Mouse (Mus musculus) CD4-positive helper T cell, adult 2 months (primary cell): ENCODE measurements around the gene Cotl1.
"Not testable (repeated sequence)": the region's sequence is repeated elsewhere in the genome, so short reads cannot be mapped to it uniquely, and the experiment has no call there.

ENCODE experiments used
- DNase-seq: peaks from one replicate; pipeline ENCODE4 v3.0.0-alpha.2; 2012; ENCODE audit warnings: low read depth, missing footprints, low spot score

Gene Cotl1

GRCm38 (mm10) chr8:119840275-119840808 lies at the start of gene Cotl1:
Gene Cotl1 (minus strand): TSS chr8:119840544.
- DNase-seq, result peak; percentile 97

DNA sequence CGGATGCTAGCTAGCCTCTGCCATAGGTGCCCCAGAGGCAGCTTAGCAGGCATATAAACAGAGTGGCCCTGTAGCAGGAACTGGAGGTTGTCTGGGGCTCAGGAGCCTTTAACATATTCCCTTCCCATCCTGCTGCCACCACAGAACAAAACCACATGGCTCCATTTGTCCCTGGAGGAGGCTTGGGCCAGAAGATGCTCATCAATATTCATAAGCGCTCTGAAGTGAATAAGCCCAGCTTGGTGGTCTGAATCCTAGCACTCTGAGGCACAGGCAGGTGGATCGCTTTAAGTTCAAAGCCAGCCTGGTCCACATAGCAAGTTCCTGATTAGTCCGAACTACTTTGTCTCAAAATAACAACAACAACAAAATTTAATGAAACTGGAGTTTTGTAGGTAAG lies 47.7 kb upstream of the Cotl1 start:
- no peak for DNase-seq

DNA sequence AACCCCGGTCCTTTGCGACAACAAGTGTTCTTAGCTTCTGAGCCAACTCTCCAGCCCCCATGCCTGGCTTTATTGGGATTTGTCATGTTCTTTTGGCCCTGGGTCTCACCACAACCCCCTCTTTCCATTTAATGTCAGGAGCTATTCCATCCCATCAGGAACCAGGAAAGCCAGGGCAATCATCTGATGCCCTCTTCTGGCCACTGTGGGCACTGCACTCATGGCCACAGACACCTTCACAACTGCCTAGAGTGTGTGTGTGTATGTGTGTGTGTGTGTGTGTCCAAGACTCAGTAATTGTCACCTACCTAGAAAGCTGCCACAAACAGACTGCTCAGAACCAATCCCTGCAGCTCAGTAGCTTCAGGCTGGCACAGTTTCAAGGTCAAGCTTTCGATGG lies 46.8 kb upstream of the Cotl1 start:
- peak; percentile 23 for DNase-seq

GRCm38 (mm10) chr8:119885612-119886011 lies 45.3 kb upstream of the Cotl1 start:
- no peak for DNase-seq

DNA sequence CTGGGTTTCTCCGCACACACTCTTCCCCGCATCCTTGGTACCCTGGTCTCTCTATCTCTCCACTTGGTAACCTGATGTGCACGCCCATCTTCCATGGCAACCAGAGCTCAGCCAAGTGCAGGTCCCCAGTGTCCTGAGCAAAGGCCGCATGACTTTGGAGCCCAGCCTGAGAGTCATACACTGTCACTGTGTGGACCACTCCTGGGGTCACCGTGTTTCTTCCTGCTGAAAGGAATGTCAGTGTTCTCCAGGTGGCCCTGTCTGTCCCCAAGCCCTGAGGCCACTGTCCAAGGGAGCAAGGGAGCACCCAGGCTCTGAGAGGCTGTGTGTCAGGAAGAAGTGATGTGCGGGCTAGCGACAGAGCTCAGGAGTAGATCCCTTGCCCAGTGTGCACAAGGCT lies 42.9 kb upstream of the Cotl1 start:
- DNase-seq, result no peak

DNA sequence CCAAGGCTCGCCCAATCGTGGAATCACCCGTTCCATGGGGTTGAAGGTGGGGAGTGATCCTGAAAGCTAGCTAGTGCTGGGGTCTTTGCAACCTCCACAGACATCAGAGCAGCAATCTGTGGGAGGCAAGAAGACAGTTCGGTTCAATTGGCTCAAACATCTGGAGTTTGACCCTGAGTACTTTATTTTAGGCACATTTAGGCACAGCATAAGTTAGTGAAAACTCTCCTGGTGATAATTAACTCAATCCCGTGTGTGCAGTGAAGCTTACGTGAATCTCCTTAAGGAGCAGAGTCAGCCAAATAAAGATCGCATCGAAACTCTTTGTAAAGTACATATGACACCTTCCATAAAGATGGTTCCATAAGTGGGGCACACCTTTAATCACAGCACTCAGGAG lies 41.6 kb upstream of the Cotl1 start:
- no peak for DNase-seq

DNA sequence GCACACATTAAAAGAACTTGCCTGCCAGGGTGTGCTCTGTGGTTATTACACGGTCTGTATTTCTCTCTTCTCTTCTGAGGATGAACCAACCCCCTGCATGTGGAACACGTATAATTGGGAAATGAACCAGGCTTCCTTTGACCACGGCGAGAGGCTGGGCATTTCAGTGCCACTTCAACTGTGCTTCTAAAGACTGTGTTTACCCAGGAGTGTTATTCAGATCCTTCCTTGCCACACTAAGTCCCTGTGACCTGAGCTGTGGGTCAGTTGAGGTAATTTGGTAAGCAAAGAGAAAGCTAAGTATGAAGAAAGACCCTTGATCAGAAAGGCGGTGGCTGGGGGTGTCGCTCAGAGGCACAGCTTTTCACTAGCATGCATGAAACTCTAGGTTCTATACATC lies 41.0 kb upstream of the Cotl1 start:
- no peak for DNase-seq

DNA sequence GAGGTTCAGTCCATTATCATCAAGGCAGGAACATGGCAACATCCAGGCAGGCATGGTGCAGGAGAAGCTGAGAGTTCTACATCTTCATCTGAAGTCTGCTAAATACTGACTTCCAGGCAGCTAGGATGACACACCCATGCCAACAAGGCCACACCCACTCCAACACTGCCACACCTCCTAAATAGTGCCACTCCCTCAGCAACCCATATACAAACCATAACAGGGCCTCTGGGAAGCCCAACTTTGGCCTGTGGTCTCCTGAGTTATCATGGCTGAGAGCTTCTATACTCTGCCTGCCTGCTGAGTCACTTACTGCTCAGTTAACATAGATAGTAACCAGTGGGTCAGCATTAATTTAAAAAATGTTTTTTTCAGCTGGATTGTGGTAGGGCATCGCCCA lies 32.8 kb upstream of the Cotl1 start:
- DNase-seq, result no peak

DNA sequence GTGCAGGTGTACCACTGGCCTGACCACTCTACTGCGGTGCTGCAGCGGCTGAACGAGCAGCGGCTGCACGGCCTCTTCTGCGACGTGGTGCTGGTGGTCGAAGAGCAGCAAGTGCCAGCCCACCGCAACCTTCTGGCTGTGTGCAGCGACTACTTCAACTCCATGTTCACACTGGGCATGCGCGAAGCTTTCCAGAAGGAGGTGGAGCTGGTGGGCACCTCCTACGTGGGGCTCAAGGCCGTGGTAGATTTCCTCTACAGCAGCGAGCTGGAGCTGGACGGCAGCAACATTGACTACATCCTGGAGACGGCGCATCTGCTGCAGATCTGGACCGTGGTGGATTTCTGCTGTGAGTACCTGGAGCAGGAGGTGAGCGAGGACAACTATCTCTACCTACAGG lies 29.3 kb upstream of the Cotl1 start:
- no peak for DNase-seq

DNA sequence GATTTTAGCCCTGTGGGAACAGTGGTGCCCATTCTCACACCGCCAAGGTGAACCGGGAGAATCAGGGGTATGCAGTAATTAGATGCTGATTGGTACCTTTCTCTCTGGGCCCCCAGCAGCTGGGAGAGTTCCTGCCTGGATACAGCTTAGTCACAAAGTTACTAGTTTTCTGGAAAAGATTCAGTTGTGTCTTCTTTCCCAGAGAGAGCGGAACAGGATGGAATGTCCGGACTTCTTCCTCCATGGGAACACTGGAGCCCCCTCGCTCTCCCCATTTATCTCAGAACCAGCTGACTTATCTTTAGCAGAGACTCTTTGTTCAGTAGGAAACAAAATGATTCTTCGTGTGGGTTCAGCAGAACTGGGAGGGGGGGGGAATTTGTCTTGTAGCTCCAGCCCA lies 22.4 kb upstream of the Cotl1 start:
- DNase-seq, result no peak

- no peak for DNase-seq
Measured at GRCm38 (mm10) chr8:119862390-119862734, 22.0 kb upstream of the Cotl1 start.

- peak; percentile 95 for DNase-seq
Measured at GRCm38 (mm10) chr8:119861706-119862389, 21.5 kb upstream of the Cotl1 start, which contains the start of gene Klhl36. Gene Klhl36 (plus strand): TSS chr8:119862266.

- DNase-seq, result no peak
Measured at GRCm38 (mm10) chr8:119857767-119858166, 17.4 kb upstream of the Cotl1 start.

- no peak for DNase-seq
Measured at GRCm38 (mm10) chr8:119855656-119856055, 15.3 kb upstream of the Cotl1 start.

DNA sequence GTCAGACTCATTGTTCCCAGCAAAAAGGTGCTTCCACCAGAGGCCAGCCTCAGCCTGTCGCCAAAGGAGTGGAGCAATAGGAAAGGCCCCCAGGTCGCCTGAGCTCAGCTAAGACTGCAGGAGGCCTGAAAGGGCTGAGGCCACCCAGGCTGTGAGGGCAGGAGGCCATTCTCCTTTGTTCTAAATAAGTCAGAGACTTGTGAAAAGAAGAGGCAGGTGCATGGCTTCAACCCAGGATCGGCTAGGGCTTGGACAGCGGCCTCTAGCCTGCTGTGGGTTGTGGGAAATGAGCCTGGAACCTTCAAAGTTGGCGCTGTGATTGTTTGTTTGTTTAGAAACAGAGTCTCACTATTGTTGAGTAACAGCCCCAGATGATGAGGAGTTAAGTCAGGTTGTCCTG lies 13.7 kb upstream of the Cotl1 start:
- DNase-seq, result no peak

DNA sequence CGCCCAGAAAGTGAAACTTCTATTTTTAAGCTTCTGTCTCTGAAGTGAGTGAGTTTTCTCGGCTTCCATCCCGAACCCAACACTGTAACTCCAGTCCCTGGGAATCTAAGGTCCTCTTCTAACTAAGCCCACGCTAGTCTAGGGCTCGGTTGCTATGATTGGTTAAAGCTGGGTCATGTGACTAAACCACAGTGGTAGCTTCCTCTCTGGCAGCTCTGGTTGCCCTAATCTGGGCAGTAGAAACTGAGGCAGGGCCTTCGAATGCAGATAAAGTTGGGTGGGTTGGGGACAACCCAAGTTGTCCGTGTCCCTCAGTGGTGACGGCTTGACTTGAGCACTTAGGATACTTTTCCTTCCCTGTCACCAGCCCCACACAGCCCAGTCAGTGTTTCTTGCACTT lies 13.2 kb upstream of the Cotl1 start:
- DNase-seq, result no peak

DNA sequence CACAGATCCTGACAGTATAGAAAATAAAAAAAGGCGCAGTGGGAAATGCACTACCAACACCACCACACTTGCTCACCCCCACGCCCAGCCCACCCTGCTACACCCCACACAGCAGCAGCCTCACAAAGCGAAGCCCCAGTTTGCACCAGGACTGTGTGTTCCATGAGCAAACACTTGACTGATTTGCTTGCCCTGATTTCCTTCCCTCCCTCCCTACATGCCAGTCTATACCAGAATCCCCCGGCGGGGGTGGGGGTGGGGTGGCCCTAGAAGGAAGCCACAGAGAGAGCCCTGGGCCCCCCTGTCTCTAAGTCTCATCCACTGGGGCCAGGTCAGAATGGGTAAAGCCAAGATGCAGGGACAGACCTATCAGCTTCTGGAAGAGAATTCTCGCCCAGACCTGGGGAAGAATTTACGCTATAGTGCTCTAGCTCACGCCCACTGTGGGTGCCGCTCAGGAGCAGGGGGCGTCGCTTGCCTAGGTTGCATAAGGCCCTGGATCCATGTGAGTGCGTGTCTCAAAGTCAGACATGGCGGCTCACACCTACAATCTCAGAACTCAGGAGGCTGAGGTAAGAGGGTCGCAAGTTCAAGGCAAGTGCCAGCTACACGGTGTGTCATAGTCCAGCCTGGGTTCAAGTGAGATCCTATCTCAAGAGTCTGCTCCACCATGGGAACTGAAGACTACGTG lies 7.0 kb upstream of the Cotl1 start:
- DNase-seq, result no peak

DNA sequence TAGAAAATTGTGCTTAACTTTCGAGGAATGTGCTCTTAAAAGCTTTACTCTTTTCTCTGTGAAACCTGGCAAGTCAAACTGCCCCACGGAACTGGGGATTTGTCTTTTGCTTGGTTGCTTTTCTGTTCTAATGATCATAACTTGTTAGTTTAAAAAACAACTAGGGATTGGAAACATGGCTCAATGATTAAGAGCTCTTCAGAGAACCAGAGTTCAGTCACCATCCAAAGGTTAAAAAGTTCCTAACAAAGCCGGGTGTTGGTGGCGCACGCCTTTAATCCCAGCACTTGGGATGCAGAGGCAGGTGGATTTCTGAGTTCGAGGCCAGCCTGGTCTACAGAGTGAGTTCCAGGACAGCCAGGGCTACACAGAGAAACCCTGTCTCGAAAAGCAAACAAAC lies 5.4 kb upstream of the Cotl1 start:
- not testable (repeated sequence) for DNase-seq

DNA sequence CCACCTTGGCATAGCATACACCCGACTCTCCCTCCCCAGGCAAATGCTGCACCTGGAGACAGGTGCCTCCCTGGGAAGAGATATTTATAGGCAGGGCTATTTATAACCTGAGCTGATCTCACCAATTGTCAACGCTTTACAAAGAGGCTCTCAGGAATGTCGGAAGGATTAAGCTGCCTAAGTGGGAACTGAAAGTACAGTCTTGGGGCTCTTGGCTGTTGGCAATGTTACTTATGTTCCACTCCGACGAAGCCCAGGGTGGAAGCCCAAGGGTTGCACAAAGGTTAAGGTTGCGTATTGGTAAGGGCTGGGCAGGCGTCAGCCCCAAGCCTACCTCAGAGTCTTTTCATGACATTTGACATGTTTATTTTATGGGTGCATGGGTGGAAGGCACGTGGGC lies 4.2 kb upstream of the Cotl1 start:
- no peak for DNase-seq

GRCm38 (mm10) chr8:119843444-119843843 lies 3.1 kb upstream of the Cotl1 start:
- DNase-seq, result peak; percentile 86

DNA sequence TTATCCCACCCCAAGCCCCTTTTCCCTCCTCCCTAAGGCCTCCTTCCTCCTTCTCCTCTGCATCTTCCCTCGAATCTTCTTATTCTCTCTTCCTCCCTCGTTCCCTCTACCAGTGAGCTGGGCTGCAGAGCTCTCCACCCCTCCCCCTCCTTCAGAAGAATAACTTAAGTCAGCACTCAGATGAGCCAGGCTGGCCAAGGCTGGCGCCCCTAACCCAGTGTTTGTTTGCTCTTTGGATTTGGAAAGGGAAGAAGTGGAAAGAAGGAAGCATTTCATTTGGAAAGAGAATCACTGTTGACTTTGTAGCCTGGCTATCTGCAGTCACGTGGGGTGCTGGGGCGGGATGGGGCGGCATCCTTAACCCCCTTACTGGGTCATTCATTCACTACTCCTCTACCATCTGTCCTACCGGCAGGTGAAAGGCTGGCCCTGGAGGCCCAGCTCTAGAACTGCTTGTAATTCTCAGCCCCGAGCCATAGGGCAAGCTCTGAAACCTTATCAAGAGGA lies 614 bp upstream of the Cotl1 start:
- DNase-seq, result no peak

- peak; percentile 36 for DNase-seq
Measured at GRCm38 (mm10) chr8:119839419-119840021, 824 bp downstream of the Cotl1 start.

- DNase-seq, result no peak
Measured at GRCm38 (mm10) chr8:119838983-119839340, 1.4 kb downstream of the Cotl1 start.
